Mouse (Mus musculus): ENCODE data around the gene Ran. TPM values are rescaled to one million over a fixed set of nuclear protein-coding genes. Genes with fewer than 3 reads are reported as not detected.

Gene Ran
- polyA plus RNA-seq, 1 experiment from 2014 or later = 909 TPM

- Histone ChIP-seq H3K4me3 (ENCODE audit: low read depth, low read length) (peak overlapping the region; percentile 65), H3K36me3 (replicated peaks; ENCODE audit: control insufficient read depth, insufficient read depth, low read depth, low read length) (no peaks in the 10 kb centered on the region), H3K4me1 (ENCODE audit: control insufficient read depth, insufficient read depth, low read length) (no peaks in the 10 kb centered on the region), H3K4me2 (ENCODE audit: low read depth, low read length) (peak overlapping the region; percentile 77), H3K9me3 (replicated peaks; ENCODE audit: control insufficient read depth, low read length) (no peaks in the 10 kb centered on the region), H3K27ac (replicated peaks; ENCODE audit: low read depth, low read length) (no peak overlapping the region), H3K9ac (replicated peaks; ENCODE audit: low read length) (peak overlapping the region; percentile 79), H3K27me3 (ENCODE audit: control insufficient read depth, insufficient read depth, low read length) (no peaks in the 10 kb centered on the region)
- ATAC-seq (replicated peaks; ENCODE audit: insufficient number of reproducible peaks, low FRiP score, low TSS enrichment, low read depth) (0 out of 2 replicates have a peak, but pooled peaks have one; percentile 3), DNase-seq (ENCODE audit: low spot score) (no peak)
- WGBS = 58% methylated on average over 14 of the region's 14 CpGs
These were observed 12.5 kb upstream of the Ran start for GRCm38 (mm10) chr5:129007105-129007957.

GRCm38 (mm10) chr5:129008008-129008407 is 11.9 kb upstream of the Ran start:
- DNase-seq (ENCODE audit: low spot score) (peak; percentile 35), ATAC-seq (replicated peaks; ENCODE audit: insufficient number of reproducible peaks, low FRiP score, low TSS enrichment, low read depth) (peak; percentile 10)
- H3K4me2 ChIP-seq (ENCODE audit: low read depth, low read length) = peak overlapping the region; percentile 77

DNA sequence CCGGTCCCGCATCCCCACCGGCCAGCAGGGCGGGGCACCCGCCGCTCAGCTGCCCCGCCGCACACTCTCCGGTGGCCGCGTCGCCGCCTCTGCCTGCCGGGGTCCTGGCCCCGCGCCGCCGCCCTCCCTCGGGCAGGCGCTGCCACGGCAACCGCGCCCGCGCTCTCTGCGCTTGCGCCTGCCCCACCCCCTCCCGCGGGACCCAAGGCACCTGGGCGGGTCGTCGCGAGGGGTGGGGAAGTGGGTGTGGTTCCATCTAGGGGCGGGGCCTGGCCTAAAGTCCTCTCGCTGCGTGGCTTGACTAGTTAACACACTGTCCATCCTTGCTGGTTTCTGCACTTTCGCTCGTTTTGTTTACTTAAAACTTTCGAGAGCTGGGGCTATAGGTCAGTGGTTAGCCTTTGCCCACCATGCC is 11.4 kb upstream of the Ran start, which contains the start of gene Stx2:
TSS of gene Stx2 (minus strand) at position 163 of the 415 bp plus-strand sequence.
- H3K4me3 ChIP-seq (ENCODE audit: low read depth, low read length) = peak within 1 kb of the TSS; percentile 65
- no peaks in the 10 kb centered on the region for H3K9me3 ChIP-seq (replicated peaks; ENCODE audit: control insufficient read depth, low read length)
- no peaks in the 10 kb centered on the region for H3K4me1 ChIP-seq (ENCODE audit: control insufficient read depth, insufficient read depth, low read length)
- H3K4me2 ChIP-seq (ENCODE audit: low read depth, low read length) = peak within 1 kb of the TSS; percentile 77
- WGBS = under 1% methylated on average over 38 of the region's 39 CpGs
- DNase-seq (ENCODE audit: low spot score) (peak; percentile 94), ATAC-seq (replicated peaks; ENCODE audit: insufficient number of reproducible peaks, low FRiP score, low TSS enrichment, low read depth) (peak; percentile 91)
- H3K9ac ChIP-seq (replicated peaks; ENCODE audit: low read length) = peak within 1 kb of the TSS; percentile 79
- H3K27me3 ChIP-seq (ENCODE audit: control insufficient read depth, insufficient read depth, low read length) = no peaks in the 10 kb centered on the region
- no peaks in the 10 kb centered on the region for H3K36me3 ChIP-seq (replicated peaks; ENCODE audit: control insufficient read depth, insufficient read depth, low read depth, low read length)
- H3K27ac ChIP-seq (replicated peaks; ENCODE audit: low read depth, low read length) = peak within 1 kb of the TSS; percentile 32; the same call in 1 of the 2 replicates

More at GRCm38 (mm10) chr5:129008008-129008407, 11.9 kb upstream of the Ran start:
- no peaks in the 10 kb centered on the region for H3K27me3 ChIP-seq (ENCODE audit: control insufficient read depth, insufficient read depth, low read length)
- H3K9me3 ChIP-seq (replicated peaks; ENCODE audit: control insufficient read depth, low read length) = no peaks in the 10 kb centered on the region
- H3K4me3 ChIP-seq (ENCODE audit: low read depth, low read length) = peak overlapping the region; percentile 65
- no peaks in the 10 kb centered on the region for H3K4me1 ChIP-seq (ENCODE audit: control insufficient read depth, insufficient read depth, low read length)
- H3K36me3 ChIP-seq (replicated peaks; ENCODE audit: control insufficient read depth, insufficient read depth, low read depth, low read length) = no peaks in the 10 kb centered on the region
- peak overlapping the region; percentile 32; the same call in 1 of the 2 replicates for H3K27ac ChIP-seq (replicated peaks; ENCODE audit: low read depth, low read length)
- under 1% methylated on average over 18 of the region's 18 CpGs for WGBS
- H3K9ac ChIP-seq (replicated peaks; ENCODE audit: low read length) = peak overlapping the region; percentile 79

DNA sequence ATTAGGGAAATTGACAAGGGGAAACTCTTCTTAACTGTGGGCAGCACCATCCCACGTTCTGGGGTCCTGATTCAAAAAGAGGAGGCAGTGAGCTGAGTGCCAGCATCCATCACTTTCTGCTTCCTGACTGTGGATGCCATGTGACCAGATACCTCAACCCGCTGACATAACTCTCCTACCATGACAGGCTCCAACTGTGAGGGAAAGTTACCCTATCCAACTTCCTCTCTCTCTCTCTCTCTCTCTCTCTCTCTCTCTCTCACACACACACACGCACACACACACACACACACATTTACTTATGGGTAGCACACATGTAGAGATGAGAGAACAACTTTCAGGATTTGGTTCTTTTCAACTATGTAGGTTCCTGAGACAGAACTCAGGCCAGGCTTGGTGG is 10.3 kb upstream of the Ran start:
- ATAC-seq (replicated peaks; ENCODE audit: insufficient number of reproducible peaks, low FRiP score, low TSS enrichment, low read depth) (no peak), DNase-seq (ENCODE audit: low spot score) (no peak)
- 78% methylated on average over 3 of the region's 3 CpGs for WGBS

GRCm38 (mm10) chr5:129010937-129011336 is 8.9 kb upstream of the Ran start:
- H3K27me3 ChIP-seq (ENCODE audit: control insufficient read depth, insufficient read depth, low read length) = no peaks in the 10 kb centered on the region
- ATAC-seq (replicated peaks; ENCODE audit: insufficient number of reproducible peaks, low FRiP score, low TSS enrichment, low read depth) (no peak), DNase-seq (ENCODE audit: low spot score) (no peak)
- H3K4me1 ChIP-seq (ENCODE audit: control insufficient read depth, insufficient read depth, low read length) = no peaks in the 10 kb centered on the region
- H3K9me3 ChIP-seq (replicated peaks; ENCODE audit: control insufficient read depth, low read length) = no peaks in the 10 kb centered on the region
- WGBS = 85% methylated on average over 2 of the region's 2 CpGs
- H3K36me3 ChIP-seq (replicated peaks; ENCODE audit: control insufficient read depth, insufficient read depth, low read depth, low read length) = no peaks in the 10 kb centered on the region
- H3K9ac ChIP-seq (replicated peaks; ENCODE audit: low read length) = no peak overlapping the region
- no peak overlapping the region for H3K27ac ChIP-seq (replicated peaks; ENCODE audit: low read depth, low read length)
- H3K4me2 ChIP-seq (ENCODE audit: low read depth, low read length) = no peak overlapping the region
- no peak overlapping the region for H3K4me3 ChIP-seq (ENCODE audit: low read depth, low read length)

More for the DNA sequence above, 10.3 kb upstream of the Ran start:
- Histone ChIP-seq H3K36me3 (replicated peaks; ENCODE audit: control insufficient read depth, insufficient read depth, low read depth, low read length) (no peaks in the 10 kb centered on the region), H3K9me3 (replicated peaks; ENCODE audit: control insufficient read depth, low read length) (no peaks in the 10 kb centered on the region), H3K4me3 (ENCODE audit: low read depth, low read length) (no peak overlapping the region), H3K27me3 (ENCODE audit: control insufficient read depth, insufficient read depth, low read length) (no peaks in the 10 kb centered on the region), H3K27ac (replicated peaks; ENCODE audit: low read depth, low read length) (no peak overlapping the region), H3K9ac (replicated peaks; ENCODE audit: low read length) (no peak overlapping the region), H3K4me1 (ENCODE audit: control insufficient read depth, insufficient read depth, low read length) (no peaks in the 10 kb centered on the region), H3K4me2 (ENCODE audit: low read depth, low read length) (no peak overlapping the region)

- no peaks in the 10 kb centered on the region for H3K36me3 ChIP-seq (replicated peaks; ENCODE audit: control insufficient read depth, insufficient read depth, low read depth, low read length)
- H3K4me2 ChIP-seq (ENCODE audit: low read depth, low read length) = no peak overlapping the region
- 84% methylated on average over 3 of the region's 3 CpGs for WGBS
- ATAC-seq (replicated peaks; ENCODE audit: insufficient number of reproducible peaks, low FRiP score, low TSS enrichment, low read depth) (no peak), DNase-seq (ENCODE audit: low spot score) (no peak)
- no peaks in the 10 kb centered on the region for H3K4me1 ChIP-seq (ENCODE audit: control insufficient read depth, insufficient read depth, low read length)
- H3K4me3 ChIP-seq (ENCODE audit: low read depth, low read length) = no peak overlapping the region
- H3K9ac ChIP-seq (replicated peaks; ENCODE audit: low read length) = no peak overlapping the region
- no peaks in the 10 kb centered on the region for H3K27me3 ChIP-seq (ENCODE audit: control insufficient read depth, insufficient read depth, low read length)
- H3K27ac ChIP-seq (replicated peaks; ENCODE audit: low read depth, low read length) = no peak overlapping the region
- H3K9me3 ChIP-seq (replicated peaks; ENCODE audit: control insufficient read depth, low read length) = no peaks in the 10 kb centered on the region
These were observed 4.8 kb upstream of the Ran start for GRCm38 (mm10) chr5:129015020-129015419.

DNA sequence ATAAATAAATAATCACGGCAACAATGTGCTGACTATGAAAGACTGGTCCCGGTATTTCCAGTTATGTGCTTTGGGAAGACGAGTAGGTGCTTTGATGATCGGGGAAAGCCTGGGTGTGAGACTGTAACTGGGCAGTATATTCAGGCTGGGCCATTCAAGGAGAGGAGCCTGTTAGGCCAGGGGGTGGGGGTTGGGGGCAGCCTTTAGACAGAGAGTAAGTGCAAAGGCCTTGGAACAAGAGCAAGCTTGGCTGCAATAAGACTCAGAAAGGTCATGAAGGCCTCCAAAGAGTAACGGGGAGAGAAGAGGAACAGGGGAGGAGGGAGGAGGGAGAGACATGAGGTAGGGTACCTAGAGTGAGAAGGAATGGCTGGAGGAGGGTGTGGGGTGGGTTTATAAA is 4.3 kb upstream of the Ran start:
- no peaks in the 10 kb centered on the region for H3K4me1 ChIP-seq (ENCODE audit: control insufficient read depth, insufficient read depth, low read length)
- H3K9me3 ChIP-seq (replicated peaks; ENCODE audit: control insufficient read depth, low read length) = no peaks in the 10 kb centered on the region
- no peaks in the 10 kb centered on the region for H3K36me3 ChIP-seq (replicated peaks; ENCODE audit: control insufficient read depth, insufficient read depth, low read depth, low read length)
- no peak overlapping the region for H3K27ac ChIP-seq (replicated peaks; ENCODE audit: low read depth, low read length)
- ATAC-seq (replicated peaks; ENCODE audit: insufficient number of reproducible peaks, low FRiP score, low TSS enrichment, low read depth) = no peak
- H3K27me3 ChIP-seq (ENCODE audit: control insufficient read depth, insufficient read depth, low read length) = no peaks in the 10 kb centered on the region
- H3K4me2 ChIP-seq (ENCODE audit: low read depth, low read length) = no peak overlapping the region
- H3K9ac ChIP-seq (replicated peaks; ENCODE audit: low read length) = no peak overlapping the region
- H3K4me3 ChIP-seq (ENCODE audit: low read depth, low read length) = no peak overlapping the region
- WGBS = 89% methylated on average over 5 of the region's 5 CpGs
- no peak for DNase-seq (ENCODE audit: low spot score)

DNA sequence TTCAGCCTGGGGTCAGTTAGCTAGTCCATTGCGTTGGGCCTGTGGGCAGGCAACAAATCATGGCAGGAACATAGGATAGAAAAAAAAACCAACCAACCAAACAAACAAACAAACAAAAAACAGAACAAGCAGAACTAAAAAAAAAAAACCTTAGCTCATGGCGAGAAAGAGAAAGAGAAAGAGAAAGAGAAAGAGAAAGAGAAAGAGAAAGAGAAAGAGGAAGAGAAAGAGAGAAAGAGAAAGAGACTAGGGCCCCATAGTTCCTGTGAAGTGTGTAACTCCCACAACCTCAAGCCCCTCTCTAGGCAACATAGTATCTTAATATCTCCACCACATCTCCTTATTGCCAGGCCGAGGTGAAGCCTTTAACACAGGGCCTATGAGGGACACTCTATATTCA is 3.5 kb upstream of the Ran start:
- 86% methylated on average over 3 of the region's 3 CpGs for WGBS
- H3K9me3 ChIP-seq (replicated peaks; ENCODE audit: control insufficient read depth, low read length) = no peaks in the 10 kb centered on the region
- H3K4me1 ChIP-seq (ENCODE audit: control insufficient read depth, insufficient read depth, low read length) = no peaks in the 10 kb centered on the region
- ATAC-seq (replicated peaks; ENCODE audit: insufficient number of reproducible peaks, low FRiP score, low TSS enrichment, low read depth) (no peak), DNase-seq (ENCODE audit: low spot score) (no peak)
- no peaks in the 10 kb centered on the region for H3K27me3 ChIP-seq (ENCODE audit: control insufficient read depth, insufficient read depth, low read length)
- H3K4me3 ChIP-seq (ENCODE audit: low read depth, low read length) = no peak overlapping the region
- H3K4me2 ChIP-seq (ENCODE audit: low read depth, low read length) = no peak overlapping the region
- H3K27ac ChIP-seq (replicated peaks; ENCODE audit: low read depth, low read length) = no peak overlapping the region
- no peak overlapping the region for H3K9ac ChIP-seq (replicated peaks; ENCODE audit: low read length)
- no peaks in the 10 kb centered on the region for H3K36me3 ChIP-seq (replicated peaks; ENCODE audit: control insufficient read depth, insufficient read depth, low read depth, low read length)

Measured in embryonic facial prominence, embryonic 11.5 days (tissue).